Mouse (Mus musculus) left cerebral cortex, postnatal 14 days (tissue): ENCODE measurements at regions not wholly inside any gene's neighbourhood (a gene's known extent, or its start where the extent isn't known, plus 50 kb on each side); places are given as distances from the start of the nearest gene placed in this dataset.

ENCODE experiments used
- DNase-seq, 2 experiments: peaks; one replicate each; pipeline ENCODE4 v3.0.0; 2021 to 2022; ENCODE audit warnings: low spot score in 2 of 2, mixed read lengths in 1 of 2
- intact Hi-C: fragments of 180-260 bp; cut with DNase I; formaldehyde crosslinking; loops from one replicate; pipeline ENCODE4 v1.15.1; 2025

DNA sequence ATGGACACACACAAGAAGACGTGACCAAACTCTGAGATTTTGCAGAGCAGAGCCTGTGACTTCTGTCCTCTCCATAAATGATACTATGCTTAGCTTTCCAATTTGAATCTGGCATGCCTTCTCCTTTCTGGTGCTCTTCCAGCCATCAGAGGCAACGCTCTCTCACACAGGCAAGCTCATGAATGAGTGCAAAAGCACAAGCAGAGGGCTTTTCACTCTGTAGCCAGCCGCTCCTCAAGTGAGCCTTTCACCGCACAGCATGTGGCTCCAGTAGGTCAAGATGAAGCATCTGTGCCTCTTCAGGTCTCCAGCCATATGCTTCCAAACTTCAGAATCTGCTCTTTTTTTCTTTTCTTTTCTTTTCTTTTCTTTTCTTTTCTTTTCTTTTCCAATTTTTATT lies 106.2 kb downstream of the Spry2 start:
- intact Hi-C loops = no loop called here
- DNase-seq = no peak

DNA sequence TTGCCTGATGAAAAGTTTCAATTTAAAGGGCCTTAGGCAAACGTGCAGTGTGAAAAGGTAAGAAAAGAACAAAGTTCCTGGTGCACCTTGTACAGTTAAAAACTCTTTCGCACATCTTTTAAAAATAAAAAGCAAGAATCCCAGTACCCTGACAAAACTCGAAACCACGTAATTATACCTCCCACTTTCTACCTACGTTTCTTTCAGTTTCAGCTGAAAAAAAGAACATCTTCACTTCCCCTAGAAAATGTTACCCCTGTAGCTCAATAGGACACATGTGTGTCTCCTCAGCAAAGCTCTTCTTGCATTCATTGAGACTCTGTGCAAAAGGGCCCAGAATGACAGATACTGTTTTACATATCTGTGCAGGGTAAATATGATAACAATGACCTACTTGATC lies 113.2 kb downstream of the Spry2 start:
- no peak for DNase-seq
- intact Hi-C loops = no loop called here

DNA sequence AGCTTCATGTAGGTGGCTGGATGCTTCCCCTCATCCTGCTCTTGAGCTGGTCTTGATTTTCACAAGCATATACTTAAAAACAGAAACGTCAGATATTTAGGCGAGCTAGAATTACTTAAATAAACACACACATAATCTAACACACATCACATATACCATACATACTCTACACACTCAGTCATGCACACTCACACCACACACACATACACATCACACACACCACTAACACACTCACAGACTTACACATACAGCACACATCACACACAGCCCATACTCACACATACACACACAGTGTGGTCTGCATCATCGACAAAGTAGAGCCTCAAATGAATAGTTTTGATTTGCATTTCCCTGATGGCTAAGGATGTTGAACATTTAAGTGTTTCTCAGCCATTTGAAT lies 116.9 kb downstream of the Spry2 start:
- DNase-seq = no peak
- intact Hi-C loops = no loop called here

DNA sequence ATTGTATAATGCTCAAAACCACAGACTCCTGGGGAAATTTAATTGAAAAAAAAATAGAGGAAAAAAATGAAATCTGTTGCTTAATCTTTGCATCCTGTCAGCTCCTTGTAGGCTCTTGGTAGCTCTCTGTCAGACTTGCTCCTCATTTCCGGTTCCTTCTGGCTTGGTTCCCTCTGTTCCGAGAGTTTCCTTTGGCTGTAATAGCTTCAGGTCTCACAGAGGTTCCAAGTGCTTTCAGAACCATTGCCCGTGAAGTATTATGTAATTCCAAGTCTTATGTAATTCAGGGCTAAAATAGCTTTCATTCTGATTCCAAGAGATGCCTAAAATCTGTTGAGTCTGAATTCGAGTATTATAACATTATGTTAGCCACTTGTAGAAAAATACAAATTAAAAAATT lies 117.3 kb downstream of the Spry2 start:
- intact Hi-C loops = no loop called here
- DNase-seq = peak; percentile 49 to 71

DNA sequence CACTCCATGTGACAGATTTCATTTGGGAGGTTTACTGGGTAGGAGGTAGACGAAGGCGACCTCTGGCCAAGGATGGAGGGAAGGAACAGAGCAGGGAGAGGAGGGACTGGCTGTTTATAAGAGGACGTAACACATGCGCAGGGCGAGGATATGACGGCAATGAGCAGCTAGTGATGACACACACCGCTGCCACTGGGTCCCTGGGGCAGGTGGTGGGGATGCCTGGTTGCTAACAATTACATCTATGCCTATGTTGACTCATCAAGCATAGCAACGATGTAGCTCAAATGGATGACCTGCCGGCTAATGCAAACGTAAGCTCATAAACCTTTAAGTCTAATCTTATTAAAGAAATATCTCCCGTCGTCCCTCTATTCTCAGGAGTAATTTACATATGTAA lies 122.9 kb downstream of the Spry2 start:
- intact Hi-C loops = no loop called here
- DNase-seq = no peak

DNA sequence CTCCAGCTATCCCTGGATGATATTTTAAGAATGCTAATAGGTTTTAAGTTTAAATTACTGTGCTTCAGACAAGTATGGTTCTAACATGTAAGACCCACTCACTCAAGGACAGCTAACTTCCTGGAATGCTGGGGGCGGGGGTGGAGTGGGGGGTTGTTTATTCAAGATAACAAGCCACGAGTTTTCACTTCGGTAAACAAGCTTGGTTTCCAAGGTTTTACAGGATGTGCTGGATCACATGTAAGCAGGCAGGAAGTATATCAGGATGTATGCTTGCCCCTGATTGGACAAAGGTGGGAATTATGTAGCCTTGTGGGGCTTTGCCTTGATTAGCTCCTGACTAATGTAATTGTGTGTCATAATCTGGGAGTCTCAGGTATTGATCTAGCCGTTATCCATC lies 129.5 kb downstream of the Spry2 start:
- intact Hi-C loops = no loop called here
- no peak for DNase-seq

DNA sequence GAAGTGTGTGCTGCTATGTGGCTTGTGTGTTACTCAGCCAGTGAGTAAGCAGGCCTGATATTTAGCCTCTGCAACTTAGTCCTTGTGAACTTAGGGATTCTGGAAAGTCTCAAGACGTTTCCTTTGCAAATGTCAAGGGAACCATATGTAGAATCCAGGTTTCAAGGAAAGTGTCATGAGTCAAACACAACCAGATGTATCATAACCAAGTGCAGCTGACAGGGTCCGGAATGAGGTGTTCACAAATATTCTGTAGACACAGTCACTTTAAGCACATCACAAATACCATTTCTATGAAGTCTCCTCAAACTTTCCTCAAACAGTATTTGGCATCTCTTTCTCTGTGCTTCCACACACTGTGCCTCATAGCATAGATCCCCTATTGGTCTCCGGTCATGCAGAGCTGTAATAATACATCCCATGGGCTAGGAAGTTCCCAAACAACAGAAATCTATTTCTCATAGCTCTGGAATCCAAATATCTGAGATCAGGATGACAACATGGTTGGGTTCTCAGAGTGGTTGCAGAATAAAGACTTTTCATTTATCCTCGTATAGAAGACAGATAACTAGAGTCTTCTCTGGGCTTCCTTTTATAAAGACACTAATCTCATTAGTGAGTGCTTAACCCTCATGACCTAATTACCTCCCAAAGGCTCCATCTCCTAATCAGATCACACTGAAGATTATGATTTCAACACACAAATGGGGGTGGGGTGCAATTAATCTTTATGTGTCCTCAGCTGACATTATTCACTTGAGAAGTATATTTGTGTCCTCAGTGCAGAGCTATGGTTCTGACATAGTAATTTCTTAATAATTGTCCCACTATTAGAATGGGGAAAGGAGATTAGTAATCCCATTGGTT lies 143.9 kb downstream of the Spry2 start:
- DNase-seq = no peak
- intact Hi-C loops = no loop called here

DNA sequence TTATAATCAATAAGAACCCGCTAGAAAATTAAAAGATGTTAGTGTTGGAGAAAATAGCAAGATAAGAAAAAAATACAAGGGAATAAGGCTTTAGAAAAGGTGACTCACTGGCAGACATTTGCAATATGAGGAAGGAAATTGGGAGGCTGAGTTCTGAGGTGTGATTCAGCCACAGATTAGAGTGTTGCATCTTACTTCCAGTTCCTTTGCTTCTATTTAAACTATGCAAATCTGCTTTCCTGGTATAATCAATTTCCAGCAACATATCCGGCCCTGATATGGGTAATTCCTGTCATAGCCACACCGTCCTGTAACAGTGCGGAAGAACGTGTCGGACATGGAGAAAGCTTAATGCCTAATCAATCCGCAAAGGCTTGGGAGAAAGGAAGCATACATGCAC lies 144.9 kb downstream of the Spry2 start:
- no peak for DNase-seq
- intact Hi-C loops = no loop called here

DNA sequence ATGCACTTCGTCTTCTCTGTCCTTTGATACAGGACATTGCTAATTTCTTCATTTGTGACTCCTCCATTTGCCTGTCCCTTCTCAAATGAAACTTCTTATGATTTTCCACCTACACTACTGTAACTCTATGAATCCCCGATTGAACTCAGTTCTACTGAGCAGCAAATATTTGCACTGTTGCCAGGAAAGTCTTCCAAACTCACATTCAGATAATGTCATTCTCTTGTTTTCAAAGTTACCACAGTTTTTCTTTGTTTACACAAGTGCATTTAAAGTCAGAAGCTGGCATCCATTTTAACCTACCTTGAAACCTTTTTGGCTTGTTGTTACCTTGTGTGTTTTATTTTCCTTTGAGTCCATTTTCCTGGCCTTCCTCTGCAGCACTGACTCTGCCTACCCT lies 152.0 kb downstream of the Spry2 start:
- no peak for DNase-seq
- intact Hi-C loops = no loop called here

DNA sequence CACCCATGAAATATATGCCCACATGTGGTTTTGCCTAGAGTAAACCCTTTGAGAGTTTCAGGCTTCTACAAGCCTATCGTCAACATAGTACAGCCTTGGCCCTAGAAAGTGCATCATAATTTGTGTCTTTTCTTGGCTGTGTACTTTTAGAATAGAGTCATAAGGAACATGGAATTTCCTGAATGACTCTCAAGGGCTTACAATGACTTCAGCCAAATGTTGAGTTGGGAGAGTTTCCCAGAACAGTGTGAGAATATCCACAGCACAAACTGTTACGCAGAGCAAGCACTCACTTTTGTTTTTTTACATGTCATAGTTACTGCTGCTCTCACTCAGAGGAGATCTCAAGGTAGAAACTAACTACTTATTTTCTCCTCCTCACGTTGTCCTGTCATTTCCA lies 152.5 kb downstream of the Spry2 start:
- DNase-seq = peak in 1 of 2 experiments; percentile 38
- intact Hi-C loops = no loop called here

DNA sequence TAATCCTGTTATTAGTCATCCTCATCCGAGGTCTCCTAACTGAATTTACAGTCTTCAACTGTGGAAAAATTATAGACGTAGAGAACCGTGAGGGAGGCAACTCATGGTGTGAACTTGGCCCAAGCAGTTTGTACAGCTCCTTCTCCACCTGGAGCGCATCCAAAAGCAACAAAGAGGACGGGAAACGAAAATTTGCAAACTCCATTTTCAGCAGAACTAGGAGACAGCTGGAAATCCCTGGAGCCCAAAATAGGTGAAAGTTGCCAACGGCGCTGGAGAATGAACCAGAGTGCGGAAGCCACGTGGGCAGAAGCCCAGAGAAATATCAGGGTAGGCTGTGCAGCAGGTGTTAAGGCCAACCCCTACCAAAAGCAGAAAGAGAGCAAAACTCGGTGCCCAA lies 155.7 kb downstream of the Spry2 start:
- peak; percentile 30 to 49 for DNase-seq
- intact Hi-C loops = no loop called here

DNA sequence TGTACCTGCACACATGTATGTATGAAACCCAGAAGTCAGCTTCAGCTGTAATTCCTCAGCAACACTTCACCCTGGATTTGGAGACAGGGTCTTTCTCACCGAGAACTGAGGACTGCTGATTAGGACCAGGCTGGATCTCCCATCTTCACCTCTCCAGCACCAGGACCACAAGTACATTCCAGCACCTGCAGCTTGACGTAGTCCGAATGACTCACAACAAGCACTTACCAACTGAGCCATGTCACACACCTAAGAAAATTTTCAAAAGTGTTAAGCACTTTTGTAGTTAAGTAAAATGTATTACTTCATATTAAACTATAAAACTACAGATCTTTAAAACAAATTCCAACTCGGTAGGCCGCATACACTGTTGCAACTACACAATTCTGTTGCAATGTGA lies 158.1 kb downstream of the Spry2 start:
- intact Hi-C loops = no loop called here
- no peak for DNase-seq

DNA sequence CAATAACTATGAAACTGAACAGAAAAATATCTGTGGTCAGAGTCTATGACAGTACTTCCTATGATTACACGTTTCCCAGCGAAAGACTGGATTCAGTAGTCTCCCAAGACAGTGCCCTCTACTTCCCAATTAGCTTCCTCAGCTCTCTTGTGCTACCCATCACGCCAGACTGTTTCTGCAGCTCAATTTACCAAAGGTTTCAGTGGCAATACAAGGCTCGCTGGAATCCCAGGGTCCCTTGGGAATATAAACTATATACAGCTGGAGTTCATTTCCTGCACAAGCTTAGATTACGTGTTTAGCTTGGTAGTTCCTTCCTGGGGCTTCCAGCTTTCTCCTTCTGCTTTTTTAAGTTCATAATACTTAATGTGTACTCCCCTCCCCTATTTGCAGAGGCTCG lies 160.3 kb downstream of the Spry2 start:
- DNase-seq = no peak
- intact Hi-C loops = no loop called here

DNA sequence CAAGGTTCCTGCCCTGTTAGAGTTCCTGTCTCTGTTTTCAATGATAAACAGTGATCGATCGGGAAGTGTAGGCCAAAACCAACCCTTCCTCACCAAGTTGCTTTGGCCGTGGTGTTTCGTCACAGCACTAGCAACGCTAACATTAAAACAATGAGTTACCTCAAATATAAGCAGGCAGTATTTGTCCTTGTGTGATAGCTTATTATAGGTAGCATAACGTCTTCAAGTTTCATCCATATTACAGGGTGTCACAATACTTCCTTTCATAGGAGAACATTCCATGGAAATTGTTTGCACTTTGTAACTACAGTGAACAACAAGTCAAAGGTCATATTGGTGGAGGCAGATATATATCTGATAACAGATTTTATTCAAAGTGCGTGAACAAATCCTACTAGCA lies 162.3 kb downstream of the Spry2 start:
- intact Hi-C loops = loop anchor here (5.0 kb wide), 1 partner anchor 57 kb away; no protein-coding TSS in a partner anchor
- DNase-seq = no peak

DNA sequence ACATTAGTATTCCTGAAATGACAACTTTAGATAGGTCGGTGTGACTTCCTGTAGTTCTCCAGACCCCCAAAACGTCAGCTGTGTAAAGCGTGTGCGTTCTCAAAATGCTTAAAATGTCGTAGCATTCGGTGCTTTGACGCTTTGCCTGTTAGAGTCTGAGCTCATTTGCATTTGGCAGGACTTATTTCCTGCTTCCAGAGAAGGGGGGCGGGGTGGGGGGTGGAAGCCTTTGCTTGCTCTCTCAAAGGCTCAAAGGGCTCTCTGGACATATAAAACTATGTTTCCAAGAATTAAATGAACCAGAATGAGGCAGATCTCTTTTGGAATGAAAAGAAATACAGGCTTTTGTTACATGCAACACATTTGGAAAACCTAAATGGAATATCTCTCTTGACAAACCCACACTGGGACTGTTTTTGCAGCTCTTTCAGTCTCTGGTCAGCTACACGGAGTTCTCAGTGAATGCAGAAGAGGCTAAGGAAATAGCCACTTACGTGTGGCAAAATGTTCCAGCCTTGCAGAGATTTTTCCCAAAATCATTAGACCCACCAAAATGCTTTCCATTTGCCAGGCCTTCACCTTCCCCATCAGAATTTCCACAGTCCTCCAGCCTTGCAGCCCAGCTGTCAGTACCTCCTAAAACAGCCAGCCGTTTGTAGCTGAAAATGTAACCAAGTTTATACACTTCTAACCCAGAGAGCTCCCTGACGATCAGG lies 163.4 kb downstream of the Spry2 start:
- peak; percentile 44 to 49 for DNase-seq
- intact Hi-C loops = loop anchor here (2.0 to 5.0 kb wide), 3 partner anchors 56 to 164 kb away; partner anchors contain the start of gene Spry2

DNA sequence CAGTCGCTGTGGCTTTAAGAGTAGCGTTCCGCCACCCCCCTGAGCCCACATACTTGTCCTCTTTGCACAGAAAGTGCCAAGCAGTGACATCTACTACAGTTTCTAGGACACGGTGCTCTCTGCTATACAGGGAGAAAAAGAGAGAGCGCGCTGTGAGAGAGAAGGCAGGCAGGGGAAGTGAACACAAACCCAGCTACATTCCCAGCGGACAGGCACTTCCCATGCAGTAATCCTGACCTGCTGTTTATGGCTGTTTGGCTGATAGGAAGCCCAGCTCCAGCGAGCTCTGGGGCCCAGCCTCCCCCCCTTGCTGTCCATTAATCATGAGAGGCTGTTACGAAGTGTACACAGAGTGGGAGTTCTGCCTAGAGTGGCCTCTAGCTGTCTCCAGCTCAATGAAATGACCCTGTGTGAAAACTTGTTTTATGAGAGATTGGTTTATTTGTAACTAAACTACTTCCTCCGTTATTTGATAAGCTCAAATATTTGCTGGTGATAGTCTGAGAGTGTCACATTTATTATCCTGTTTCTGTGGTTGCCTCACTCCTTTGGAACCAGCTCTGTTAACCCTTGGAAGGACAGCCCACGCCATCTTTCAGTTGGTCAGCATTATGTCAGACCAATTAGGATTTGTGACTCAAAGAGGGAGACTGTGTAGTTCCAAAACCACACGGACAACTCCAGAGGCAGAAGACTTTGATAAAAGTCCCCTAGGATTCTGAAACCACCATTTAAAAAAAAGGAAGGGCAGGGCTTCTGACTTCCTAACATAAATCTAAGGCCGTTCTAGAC lies 164.2 kb downstream of the Spry2 start:
- DNase-seq = peak; percentile 81 to 93
- intact Hi-C loops = loop anchor here (2.0 to 5.0 kb wide), 3 partner anchors 55 to 164 kb away; partner anchors contain the start of gene Spry2

DNA sequence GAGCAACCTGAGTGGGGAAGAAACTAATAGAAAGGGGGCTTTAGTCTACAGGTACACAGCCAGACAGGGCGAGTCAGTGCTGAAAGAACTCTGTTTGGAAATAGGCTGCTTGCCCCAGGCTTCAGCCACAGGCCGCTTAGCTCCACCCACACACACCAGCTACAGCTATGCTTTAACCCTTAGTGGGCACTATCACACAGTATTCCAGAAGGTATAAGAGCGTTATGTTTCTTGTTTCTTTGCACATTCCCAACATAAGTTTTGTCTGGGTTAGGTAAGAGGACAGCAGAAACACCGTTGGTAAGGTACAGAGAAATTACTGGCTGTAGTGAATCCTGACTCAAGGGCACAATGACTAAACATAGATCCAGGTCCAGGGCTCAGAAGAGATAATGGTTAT lies 165.8 kb downstream of the Spry2 start:
- DNase-seq = peak in 1 of 2 experiments; percentile 14
- intact Hi-C loops = loop anchor here (5.0 kb wide), 1 partner anchor 53 kb away; no protein-coding TSS in a partner anchor

DNA sequence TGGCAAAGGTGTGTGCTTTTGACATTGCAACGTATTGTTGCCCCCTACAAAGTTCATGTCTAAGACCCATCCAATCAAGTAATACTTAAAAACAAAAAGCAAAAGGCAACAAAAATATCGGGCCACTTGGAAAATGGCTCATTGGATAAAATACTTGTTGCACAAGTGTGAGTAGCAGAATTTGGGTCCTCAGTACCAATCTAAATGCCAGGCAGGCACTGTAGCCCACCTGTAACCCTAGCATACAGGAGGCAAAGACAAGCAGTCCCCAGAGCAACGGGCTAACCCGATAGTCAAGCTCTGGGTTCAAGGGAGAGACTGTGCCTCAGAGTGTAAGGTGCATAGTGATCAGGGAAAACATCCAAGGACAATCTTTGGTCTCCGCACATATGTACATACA lies 167.8 kb downstream of the Spry2 start:
- intact Hi-C loops = no loop called here
- DNase-seq = no peak

DNA sequence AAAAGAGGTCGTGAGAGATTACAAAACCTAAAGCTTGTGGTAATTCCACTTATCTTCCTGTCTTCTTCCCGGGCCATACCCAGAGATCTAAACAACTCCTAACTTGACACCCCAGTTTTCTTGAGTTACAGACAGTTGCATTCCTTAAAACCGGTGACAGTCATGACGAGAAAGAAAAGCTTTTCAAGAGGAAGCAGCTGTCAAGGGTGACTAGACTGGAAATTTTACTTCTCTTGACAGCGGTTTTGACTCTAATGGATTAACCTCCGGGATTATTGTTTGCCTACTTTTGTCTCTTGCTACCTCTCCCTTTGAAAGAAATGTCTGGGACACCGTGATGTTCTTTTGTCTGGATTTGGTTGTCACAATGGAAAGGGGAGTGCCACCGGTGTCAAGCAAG lies 170.9 kb downstream of the Spry2 start:
- no peak for DNase-seq

DNA sequence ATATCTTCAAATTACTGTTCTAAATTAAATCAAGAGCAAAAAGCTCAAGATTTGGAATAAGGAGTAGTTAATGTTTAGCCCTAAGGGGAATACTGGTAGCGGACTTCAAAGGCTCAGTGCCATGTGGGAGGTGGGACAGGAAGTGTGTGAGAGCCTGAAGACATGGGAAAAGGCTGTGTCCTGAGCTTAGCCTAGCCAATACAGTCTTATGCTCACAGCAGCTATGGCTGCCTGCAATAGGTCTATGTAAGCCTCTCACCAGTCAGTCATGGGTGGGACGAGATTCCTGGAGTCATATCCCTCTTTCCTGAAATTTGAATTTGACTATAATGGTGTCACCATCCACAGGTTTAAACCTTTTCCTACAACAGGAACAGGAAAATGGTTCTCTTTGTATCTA lies 173.7 kb downstream of the Spry2 start:
- intact Hi-C loops = no loop called here
- DNase-seq = no peak

More for the DNA sequence above, 170.9 kb downstream of the Spry2 start:
- intact Hi-C loops = no loop called here
